Mouse (Mus musculus) embryonic facial prominence, embryonic 12.5 days (tissue): ENCODE measurements around the gene Gpn2. TPM values are rescaled to one million over a fixed set of nuclear protein-coding genes. Genes with fewer than 3 reads are reported as not detected.

ENCODE experiments used
- ATAC-seq: fragments of 200-750 bp; cut with Nextera tagmentation; 2 replicates; pipeline ENCODE4 v1.8.0; 2017; ENCODE audit not compliant: insufficient number of reproducible peaks, insufficient read depth, low FRiP score, low TSS enrichment
- H3K27ac ChIP-seq: fragments of 300-500 bp; sonication (generic); 2 replicates; pipeline ENCODE4 v1.5.1; 2016; ENCODE audit warnings: mild to moderate bottlenecking
- H3K27me3 ChIP-seq: fragments of 300-500 bp; sonication (generic); 2 replicates; pipeline ENCODE4 v1.6.1; 2016; ENCODE audit warnings: mild to moderate bottlenecking, moderate library complexity
- H3K36me3 ChIP-seq: fragments of 300-500 bp; sonication (generic); 2 replicates; pipeline ENCODE4 v1.6.1; 2016; ENCODE audit warnings: mild to moderate bottlenecking
- H3K4me1 ChIP-seq: fragments of 300-500 bp; sonication (generic); 2 replicates; pipeline ENCODE4 v1.6.1; 2016
- H3K4me2 ChIP-seq: fragments of 300-500 bp; sonication (generic); replicated peaks from 2 replicates; pipeline ENCODE4 v1.6.1; 2016; ENCODE audit warnings: mild to moderate bottlenecking, moderate library complexity
- H3K4me3 ChIP-seq: fragments of 300-500 bp; sonication (generic); 2 replicates; pipeline ENCODE4 v1.5.1; 2016; ENCODE audit warnings: mild to moderate bottlenecking
- H3K9ac ChIP-seq: fragments of 300-500 bp; sonication (generic); 2 replicates; pipeline ENCODE4 v1.6.1; 2016; ENCODE audit warnings: mild to moderate bottlenecking, moderate library complexity
- H3K9me3 ChIP-seq: fragments of 300-500 bp; sonication (generic); 2 replicates; pipeline ENCODE4 v1.6.1; 2016; ENCODE audit warnings: mild to moderate bottlenecking, moderate library complexity
- WGBS: fragments of 180-500 bp; shearing (Covaris S2); methylation state at CpG from one replicate; pipeline ENCODE4 v1.1.7; 2016; 5-methylcytosine and 5-hydroxymethylcytosine counted together
- polyA plus RNA-seq: library from polyadenylated mRNA; unstranded; fragments of >200 nt; fragmentation: Nextera tagmentation; extraction: Ambion mirVana; gene quantifications from 2 replicates; pipeline ENCODE4 v1.2.1, GENCODE M21; 2016

Gpn2 gene
- polyA plus RNA-seq, result 20.0 and 23.6 TPM in 2 replicates

GRCm38 (mm10) chr4:133584059-133584951, at the start of gene Gpn2:
TSS of gene Gpn2 (plus strand) at chr4:133584362.
- peaks cover 10% of the 10 kb centered on the region; the same call in 1 of the 2 replicates for H3K4me1 ChIP-seq
- H3K27ac ChIP-seq, result peak within 1 kb of the TSS; percentile 67
- H3K4me3 ChIP-seq, result peak within 1 kb of the TSS; percentile 86
- H3K27me3 ChIP-seq, result no peaks in the 10 kb centered on the region
- WGBS, result 1% methylated on average over 65 of the region's 65 CpGs
- H3K36me3 ChIP-seq, result peaks cover 61% of the 10 kb centered on the region
- ATAC-seq, result peak; percentile 67; the same call in 1 of the 2 replicates
- peak within 1 kb of the TSS; percentile 82 for H3K9ac ChIP-seq
- no peaks in the 10 kb centered on the region for H3K9me3 ChIP-seq
- H3K4me2 ChIP-seq, result peak within 1 kb of the TSS; percentile 98

- Histone ChIP-seq H3K9me3 (no peaks in the 10 kb centered on the region), H3K9ac (no peak overlapping the region), H3K27ac (no peak overlapping the region), H3K36me3 (peaks cover 93% of the 10 kb centered on the region), H3K4me1 (no peaks in the 10 kb centered on the region), H3K27me3 (no peaks in the 10 kb centered on the region), H3K4me2 (no peak overlapping the region), H3K4me3 (no peak overlapping the region)
- WGBS, result 83% methylated on average over 3 of the region's 3 CpGs
- ATAC-seq, result no peak
These were observed 48.1 kb upstream of the Gpn2 start for GRCm38 (mm10) chr4:133536081-133536480.

GRCm38 (mm10) chr4:133536652-133537051, 47.5 kb upstream of the Gpn2 start:
- WGBS, result 90% methylated on average over 5 of the region's 5 CpGs
- Histone ChIP-seq H3K27me3 (no peaks in the 10 kb centered on the region), H3K9me3 (no peaks in the 10 kb centered on the region), H3K4me2 (no peak overlapping the region), H3K36me3 (peaks cover 90% of the 10 kb centered on the region), H3K9ac (no peak overlapping the region), H3K4me1 (no peaks in the 10 kb centered on the region), H3K27ac (no peak overlapping the region), H3K4me3 (no peak overlapping the region)
- ATAC-seq, result no peak

- peaks cover 14% of the 10 kb centered on the region for H3K4me1 ChIP-seq
- WGBS, result under 1% methylated on average over 61 of the region's 77 CpGs
- ATAC-seq, result peak; percentile 97
- H3K36me3 ChIP-seq, result peaks cover 19% of the 10 kb centered on the region
- H3K9me3 ChIP-seq, result no peaks in the 10 kb centered on the region
- peak within 1 kb of the TSS; percentile 91 for H3K4me2 ChIP-seq
- no peaks in the 10 kb centered on the region for H3K27me3 ChIP-seq
- H3K4me3 ChIP-seq, result peak within 1 kb of the TSS; percentile 94
- H3K27ac ChIP-seq, result peak within 1 kb of the TSS; percentile 69; the same call in 1 of the 2 replicates
- H3K9ac ChIP-seq, result peak within 1 kb of the TSS; percentile 88
These were observed 38.6 kb upstream of the Gpn2 start, which contains the start of gene Nudc for GRCm38 (mm10) chr4:133545272-133546231. TSS of gene Nudc (minus strand) at chr4:133545996.

- Histone ChIP-seq H3K4me1 (no peaks in the 10 kb centered on the region), H3K4me2 (no peak overlapping the region), H3K27ac (no peak overlapping the region), H3K27me3 (peaks cover 14% of the 10 kb centered on the region; the same call in 1 of the 2 replicates), H3K9ac (no peak overlapping the region), H3K9me3 (no peaks in the 10 kb centered on the region), H3K4me3 (no peak overlapping the region), H3K36me3 (no peaks in the 10 kb centered on the region)
- ATAC-seq, result no peak
- 87% methylated on average over 1 of the region's 1 CpGs for WGBS
These were observed 32.1 kb upstream of the Gpn2 start for GRCm38 (mm10) chr4:133552029-133552428.

- Histone ChIP-seq H3K4me3 (no peak within 1 kb of the TSS), H3K27ac (no peak within 1 kb of the TSS), H3K4me2 (no peak within 1 kb of the TSS), H3K9ac (no peak within 1 kb of the TSS), H3K36me3 (no peaks in the 10 kb centered on the region), H3K27me3 (peaks cover 14% of the 10 kb centered on the region; the same call in 1 of the 2 replicates), H3K9me3 (no peaks in the 10 kb centered on the region), H3K4me1 (no peaks in the 10 kb centered on the region)
- no peak for ATAC-seq
- WGBS, result 69% methylated on average over 10 of the region's 10 CpGs
These were observed 31.3 kb upstream of the Gpn2 start, which contains the start of gene Nr0b2 for GRCm38 (mm10) chr4:133552768-133553447. TSS of gene Nr0b2 (plus strand) at chr4:133553376.

GRCm38 (mm10) chr4:133553448-133554330, 30.5 kb upstream of the Gpn2 start:
- Histone ChIP-seq H3K9me3 (no peaks in the 10 kb centered on the region), H3K4me3 (no peak overlapping the region), H3K27me3 (peaks cover 14% of the 10 kb centered on the region; the same call in 1 of the 2 replicates), H3K27ac (no peak overlapping the region), H3K36me3 (no peaks in the 10 kb centered on the region), H3K9ac (no peak overlapping the region), H3K4me2 (no peak overlapping the region), H3K4me1 (no peaks in the 10 kb centered on the region)
- ATAC-seq, result no peak
- 75% methylated on average over 19 of the region's 19 CpGs for WGBS

- ATAC-seq, result no peak
- Histone ChIP-seq H3K4me3 (no peak overlapping the region), H3K4me1 (no peaks in the 10 kb centered on the region), H3K27me3 (0 out of 2 replicates have a peak, but pooled peaks cover 9% of the 10 kb centered on the region), H3K9ac (no peak overlapping the region), H3K9me3 (no peaks in the 10 kb centered on the region), H3K27ac (no peak overlapping the region), H3K36me3 (no peaks in the 10 kb centered on the region), H3K4me2 (no peak overlapping the region)
- 25% methylated on average over 10 of the region's 10 CpGs for WGBS
These were observed 27.0 kb upstream of the Gpn2 start for GRCm38 (mm10) chr4:133557041-133557717.

GRCm38 (mm10) chr4:133559846-133560245, 24.3 kb upstream of the Gpn2 start:
- 81% methylated on average over 4 of the region's 4 CpGs for WGBS
- Histone ChIP-seq H3K9ac (no peak overlapping the region), H3K4me1 (no peaks in the 10 kb centered on the region), H3K27ac (no peak overlapping the region), H3K36me3 (no peaks in the 10 kb centered on the region), H3K4me2 (no peak overlapping the region), H3K27me3 (no peaks in the 10 kb centered on the region), H3K4me3 (no peak overlapping the region), H3K9me3 (no peaks in the 10 kb centered on the region)
- no peak for ATAC-seq

- ATAC-seq, result no peak
- 62% methylated on average over 4 of the region's 4 CpGs for WGBS
- H3K9me3 ChIP-seq, result no peaks in the 10 kb centered on the region
These were observed 22.5 kb upstream of the Gpn2 start for GRCm38 (mm10) chr4:133561622-133562021.

More at GRCm38 (mm10) chr4:133561622-133562021, 22.5 kb upstream of the Gpn2 start:
- Histone ChIP-seq H3K4me1 (no peaks in the 10 kb centered on the region), H3K27ac (no peak overlapping the region), H3K9ac (no peak overlapping the region), H3K36me3 (no peaks in the 10 kb centered on the region), H3K4me2 (no peak overlapping the region), H3K27me3 (no peaks in the 10 kb centered on the region), H3K4me3 (no peak overlapping the region)
